Mouse (Mus musculus) hindbrain, embryonic 16.5 days (tissue): ENCODE measurements around the gene Sav1. TPM values are rescaled to one million over a fixed set of nuclear protein-coding genes. Genes with fewer than 3 reads are reported as not detected.

Experiments used
- polyA plus RNA-seq: library from polyadenylated mRNA; unstranded; fragments of >200 nt; fragmentation: Nextera tagmentation; extraction: Ambion mirVana; gene quantifications from 2 replicates; pipeline ENCODE4 v1.2.1, GENCODE M21; 2015

The Sav1 gene
- polyA plus RNA-seq, 1 experiment from 2014 or later = 0.23 TPM

Other genes with a start within 250 kb of the Sav1 start
- gene Cdkl1, start 195.7 kb downstream of the Sav1 start, polyA plus RNA-seq = 13.2 and 16.5 TPM in 2 replicates
- gene Atl1, start 94.4 kb downstream of the Sav1 start, polyA plus RNA-seq = 159 and 167 TPM in 2 replicates
- 22.8 and 25.2 TPM in 2 replicates for gene Map4k5, start 93.8 kb downstream of the Sav1 start, polyA plus RNA-seq
- gene Nin, start 126.7 kb upstream of the Sav1 start, polyA plus RNA-seq = 9.4 and 10.8 TPM in 2 replicates
- 0.18 and 0.27 TPM in 2 replicates for gene Abhd12b, start 167.1 kb upstream of the Sav1 start, polyA plus RNA-seq
- gene Pygl, start 244.5 kb upstream of the Sav1 start, polyA plus RNA-seq = 9.6 and 9.9 TPM in 2 replicates